Mouse (Mus musculus) lung, adult 2 months (tissue): ENCODE data around the gene Vmn1r119.
"Not testable (repeated sequence)": the region's sequence is repeated elsewhere in the genome, so short reads cannot be mapped to it uniquely, and the experiment has no call there.

Experiments
- CTCF ChIP-seq: fragments of 200-500 bp; IDR thresholded peaks from 2 replicates; pipeline ENCODE4 v1.5.1; 2011; ENCODE audit warnings: mild to moderate bottlenecking, low read length, control low read depth; ENCODE audit not compliant: insufficient read depth
- POLR2A ChIP-seq: fragments of 200-500 bp; IDR thresholded peaks from 2 replicates; pipeline ENCODE4 v1.6.1; 2011; ENCODE audit warnings: low read depth, mild to moderate bottlenecking, control low read depth, low read length, borderline replicate concordance; ENCODE audit errors: extremely low read depth

GRCm38 (mm10) chr7:21053684-21054083, 41.4 kb upstream of the Vmn1r119 start, which contains the start of gene Vmn1r120:
- TF ChIP-seq CTCF, POLR2A: not testable (repeated sequence)
